Mouse (Mus musculus): Measurements from ENCODE around the gene Chad. TPM values are rescaled to one million over a fixed set of nuclear protein-coding genes. Genes with fewer than 3 reads are reported as not detected.

Gene Chad
- polyA plus RNA-seq (2017; shearing (Covaris generic)) = under 1 TPM; 0.43 to 0.69 (median 0.47) TPM

GRCm38 (mm10) chr11:94564437-94565150 lies at the start of gene Chad:
TSS of gene Chad (plus strand) at chr11:94565047.
- ATAC-seq = peak; percentile 73

- no peak for ATAC-seq
Measured at GRCm38 (mm10) chr11:94521219-94521843, 43.5 kb upstream of the Chad start, which contains the start of gene Mycbpap. TSS of gene Mycbpap (minus strand) at chr11:94521742.

- no peak for ATAC-seq
Measured at GRCm38 (mm10) chr11:94526171-94526879, 38.5 kb upstream of the Chad start.

- no peak for ATAC-seq
Measured at GRCm38 (mm10) chr11:94528879-94529278, 36.0 kb upstream of the Chad start.

- ATAC-seq = no peak
Measured at GRCm38 (mm10) chr11:94533171-94533570, 31.7 kb upstream of the Chad start.

- no peak for ATAC-seq
Measured at GRCm38 (mm10) chr11:94538733-94539292, 26.0 kb upstream of the Chad start.

GRCm38 (mm10) chr11:94539761-94540160 lies 25.1 kb upstream of the Chad start:
- no peak for ATAC-seq

- no peak for ATAC-seq
Measured at GRCm38 (mm10) chr11:94542400-94542799, 22.4 kb upstream of the Chad start.

GRCm38 (mm10) chr11:94543344-94543743 lies 21.5 kb upstream of the Chad start:
- no peak for ATAC-seq

GRCm38 (mm10) chr11:94543932-94544331 lies 20.9 kb upstream of the Chad start:
- ATAC-seq = no peak

GRCm38 (mm10) chr11:94544422-94544821 lies 20.4 kb upstream of the Chad start:
- ATAC-seq = no peak

- ATAC-seq = no peak
Measured at GRCm38 (mm10) chr11:94546381-94546780, 18.5 kb upstream of the Chad start.

- ATAC-seq = no peak
Measured at GRCm38 (mm10) chr11:94547271-94547670, 17.6 kb upstream of the Chad start.

- ATAC-seq = peak; percentile 34
Measured at GRCm38 (mm10) chr11:94548041-94548784, 16.6 kb upstream of the Chad start.

GRCm38 (mm10) chr11:94548888-94549690 lies 15.8 kb upstream of the Chad start, which contains the start of gene Rsad1:
TSS of gene Rsad1 (minus strand) at chr11:94549255.
- peak; percentile 86 for ATAC-seq

- ATAC-seq = no peak
Measured at GRCm38 (mm10) chr11:94549691-94550441, 15.0 kb upstream of the Chad start.

- ATAC-seq = no peak
Measured at GRCm38 (mm10) chr11:94550442-94550744, 14.5 kb upstream of the Chad start.

- no peak for ATAC-seq
Measured at GRCm38 (mm10) chr11:94558226-94558625, 6.6 kb upstream of the Chad start.

GRCm38 (mm10) chr11:94563383-94563782 lies 1.5 kb upstream of the Chad start:
- ATAC-seq = no peak

GRCm38 (mm10) chr11:94563821-94564220 lies 1.0 kb upstream of the Chad start:
- no peak for ATAC-seq

- no peak for ATAC-seq
Measured at GRCm38 (mm10) chr11:94565151-94565479, 268 bp downstream of the Chad start.

Data from inflammation-experienced regulatory T-cells, adult 6 months (primary cell).